1 mouse cellular context compared by ENCODE assay signal in the genomic region with DNA sequence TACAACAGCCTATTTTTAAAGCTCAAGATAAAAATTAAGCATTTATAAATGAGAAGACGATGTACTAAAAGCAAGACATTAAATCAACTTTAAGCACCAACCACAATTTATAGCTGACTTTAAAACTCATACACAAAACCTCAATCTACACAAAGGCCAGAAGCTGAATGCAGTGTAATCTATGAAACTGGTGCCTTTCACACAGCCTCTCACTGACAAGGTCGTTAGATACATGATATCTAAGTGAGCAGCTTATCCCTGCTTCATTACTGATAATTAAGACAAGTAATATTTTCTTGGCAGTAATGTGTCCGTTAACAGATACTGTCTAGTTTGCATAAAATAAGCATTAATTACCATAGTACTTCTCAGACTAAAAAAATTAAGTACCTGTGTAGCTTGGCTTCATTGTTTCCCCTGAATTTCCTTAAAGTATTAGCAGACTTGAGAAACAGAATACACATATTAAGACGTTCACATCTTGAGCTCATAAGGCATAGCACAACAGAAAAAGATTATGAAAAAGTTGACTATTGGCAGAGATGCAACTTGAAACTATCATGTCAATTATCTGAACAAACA.
TF ChIP-seq lines count a peak whose summit lies in the region.

No protein-coding gene starts in this region.

TF ChIP-seq in MEL, 35 proteins besides CTCF, POLR2A, EP300 and RAD21 (continued from another document):
- TF ChIP-seq JUND (IDR thresholded peaks at IDR 0.05; ENCODE audit: low read depth, low read length): no peak
